Mouse (Mus musculus): ENCODE results near the gene H2afy. TPM values are rescaled to one million over a fixed set of nuclear protein-coding genes. Genes with fewer than 3 reads are reported as not detected.

Gene H2afy
- polyA plus RNA-seq, 1 experiment from 2014 or later, result 84.3 TPM

DNA sequence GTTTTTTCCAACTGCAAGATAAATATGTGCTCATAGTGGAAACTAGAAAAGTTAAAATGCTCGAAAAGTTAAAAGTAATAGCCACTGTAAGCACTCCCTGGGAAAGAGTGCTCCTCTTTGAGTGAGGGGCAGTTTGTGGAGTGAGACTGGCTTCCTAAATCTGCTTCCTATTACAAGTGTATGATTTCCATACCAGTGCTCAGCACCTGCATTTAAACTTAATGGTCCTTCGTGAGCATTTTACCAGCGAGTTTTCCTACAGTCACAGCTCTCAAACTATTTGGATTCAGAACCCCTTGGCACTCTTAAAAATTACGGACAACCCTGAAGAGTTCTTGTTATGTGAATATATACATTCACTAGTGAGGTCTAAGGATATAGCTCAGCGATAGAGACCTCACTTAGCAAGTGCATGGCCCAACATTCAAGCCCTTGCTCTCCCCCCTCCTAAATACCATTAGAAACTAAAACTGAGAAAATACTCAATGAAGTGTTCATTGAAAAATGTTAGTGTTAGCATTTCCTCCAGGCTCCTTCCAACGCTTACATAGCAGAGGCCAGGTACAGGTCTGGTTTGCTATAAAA lies 3.1 kb upstream of the H2afy start:
- Histone ChIP-seq H3K27me3 (ENCODE audit: insufficient read depth, low read length) (no peaks in the 10 kb centered on the region), H3K27ac (ENCODE audit: low read depth) (no peak overlapping the region), H3K4me1 (ENCODE audit: insufficient read depth) (peaks cover 11% of the 10 kb centered on the region), H3K9me3 (ENCODE audit: low read length) (no peaks in the 10 kb centered on the region), H3K36me3 (replicated peaks; ENCODE audit: insufficient read depth, low read length) (no peaks in the 10 kb centered on the region), H3K4me3 (ENCODE audit: low read depth, low read length) (no peak overlapping the region), H3K4me2 (ENCODE audit: low read depth, low read length) (no peak overlapping the region), H3K9ac (replicated peaks) (no peak overlapping the region)
- DNase-seq (no peak), ATAC-seq (no peak)
- WGBS (ENCODE audit: insufficient replicate concordance), result 64% methylated on average over 6 of the region's 6 CpGs
- no peak for TF ChIP-seq EP300 (IDR thresholded peaks at IDR 0.05; ENCODE audit: low read depth)
- TF ChIP-seq CTCF (IDR thresholded peaks at IDR 0.05; ENCODE audit: low read depth), result no peak

DNA sequence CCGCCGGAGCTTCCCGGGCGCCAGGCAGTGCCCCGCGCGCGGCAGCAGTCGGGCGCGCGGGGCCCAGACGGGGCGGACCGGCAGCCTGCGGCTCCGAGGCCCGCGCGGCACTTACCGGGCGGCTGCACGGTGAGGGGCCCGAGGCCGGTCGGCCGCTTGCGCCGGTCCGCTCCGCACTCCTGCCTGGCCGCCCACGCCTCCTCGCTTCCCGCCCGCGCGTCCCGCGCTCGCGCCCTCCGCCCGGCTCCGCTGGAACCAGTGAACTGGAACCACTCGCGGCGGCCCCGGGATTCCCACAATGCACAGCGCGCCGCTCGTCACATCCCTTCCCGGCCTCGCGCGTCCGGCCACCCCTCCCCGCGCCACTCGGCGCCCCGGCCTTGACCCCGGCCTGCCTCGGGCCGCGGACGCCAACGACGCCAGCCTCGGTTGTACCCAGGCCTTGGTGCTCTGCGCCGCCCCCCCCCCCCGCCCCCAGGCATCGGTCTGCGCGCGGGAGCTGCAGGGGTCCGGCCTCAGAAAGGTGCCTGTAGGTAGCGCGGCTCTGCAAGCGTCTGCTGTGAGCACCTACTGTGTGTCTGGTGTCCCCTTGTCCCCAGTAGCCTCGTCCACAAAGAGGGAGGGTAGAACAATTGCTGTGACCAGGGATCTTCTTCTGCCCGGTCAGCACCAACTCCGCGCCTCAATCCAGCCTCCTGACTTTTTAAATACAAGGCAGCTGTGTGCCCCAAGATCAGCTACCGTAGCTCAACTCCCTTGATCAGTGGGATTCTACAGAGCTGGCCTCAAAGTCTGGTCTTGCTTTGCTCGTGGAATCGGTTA lies 719 bp downstream of the H2afy start:
- WGBS (ENCODE audit: insufficient replicate concordance), result 1% methylated on average over 58 of the region's 89 CpGs
- no peaks in the 10 kb centered on the region for H3K9me3 ChIP-seq (ENCODE audit: low read length)
- H3K9ac ChIP-seq (replicated peaks), result peak overlapping the region; percentile 92
- peak overlapping the region; percentile 85 for H3K4me2 ChIP-seq (ENCODE audit: low read depth, low read length)
- peak overlapping the region; percentile 86 for H3K27ac ChIP-seq (ENCODE audit: low read depth)
- peak; percentile 90 for DNase-seq
- peaks cover 31% of the 10 kb centered on the region for H3K4me1 ChIP-seq (ENCODE audit: insufficient read depth)
- 0 out of 2 replicates have a peak, but pooled peaks cover 2% of the 10 kb centered on the region for H3K36me3 ChIP-seq (replicated peaks; ENCODE audit: insufficient read depth, low read length)
- H3K27me3 ChIP-seq (ENCODE audit: insufficient read depth, low read length), result no peaks in the 10 kb centered on the region
- peak; percentile 90 for ATAC-seq
- peak overlapping the region; percentile 93 for H3K4me3 ChIP-seq (ENCODE audit: low read depth, low read length)
- TF ChIP-seq EP300 (IDR thresholded peaks at IDR 0.05; ENCODE audit: low read depth) (no peak), CTCF (IDR thresholded peaks at IDR 0.05; ENCODE audit: low read depth) (no peak)

DNA sequence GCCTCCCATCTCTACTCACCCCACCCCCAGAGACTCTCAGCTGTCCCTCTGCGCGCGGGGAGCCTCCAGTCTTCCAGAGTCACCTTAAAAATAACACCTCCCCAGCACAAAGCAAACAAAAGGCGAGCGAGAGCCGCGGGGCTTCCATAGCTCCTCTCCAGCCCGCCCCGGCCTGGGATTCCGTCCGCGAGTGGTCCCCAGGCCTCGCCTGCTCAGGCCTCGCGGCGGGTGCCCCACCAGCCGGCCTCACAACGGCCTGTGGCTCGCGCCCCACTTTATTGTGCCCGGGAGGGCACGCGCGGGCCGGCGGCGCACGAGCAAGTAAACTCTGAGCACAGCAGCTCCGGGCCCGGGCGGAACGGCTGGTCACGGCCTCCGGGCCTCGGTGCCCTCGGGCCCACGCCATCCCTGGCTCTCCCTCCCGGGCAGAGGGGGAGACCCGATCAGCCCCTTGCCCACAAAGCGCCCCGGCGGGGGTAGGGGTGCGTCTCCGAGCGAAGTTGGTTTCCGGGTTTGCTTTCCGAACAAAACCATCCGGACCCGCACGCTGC lies 1.5 kb downstream of the H2afy start:
- H3K9me3 ChIP-seq (ENCODE audit: low read length), result no peaks in the 10 kb centered on the region
- ATAC-seq, result peak; percentile 44
- H3K4me1 ChIP-seq (ENCODE audit: insufficient read depth), result peaks cover 33% of the 10 kb centered on the region
- H3K36me3 ChIP-seq (replicated peaks; ENCODE audit: insufficient read depth, low read length), result 0 out of 2 replicates have a peak, but pooled peaks cover 2% of the 10 kb centered on the region
- H3K27ac ChIP-seq (ENCODE audit: low read depth), result peak overlapping the region; percentile 86
- no peaks in the 10 kb centered on the region for H3K27me3 ChIP-seq (ENCODE audit: insufficient read depth, low read length)
- H3K9ac ChIP-seq (replicated peaks), result peak overlapping the region; percentile 92
- 0% methylated on average over 46 of the region's 50 CpGs for WGBS (ENCODE audit: insufficient replicate concordance)
- H3K4me2 ChIP-seq (ENCODE audit: low read depth, low read length), result peak overlapping the region; percentile 85
- TF ChIP-seq CTCF (IDR thresholded peaks at IDR 0.05; ENCODE audit: low read depth), result no peak
- no peak for TF ChIP-seq EP300 (IDR thresholded peaks at IDR 0.05; ENCODE audit: low read depth)
- peak; percentile 57 for DNase-seq
- peak overlapping the region; percentile 93 for H3K4me3 ChIP-seq (ENCODE audit: low read depth, low read length)

DNA sequence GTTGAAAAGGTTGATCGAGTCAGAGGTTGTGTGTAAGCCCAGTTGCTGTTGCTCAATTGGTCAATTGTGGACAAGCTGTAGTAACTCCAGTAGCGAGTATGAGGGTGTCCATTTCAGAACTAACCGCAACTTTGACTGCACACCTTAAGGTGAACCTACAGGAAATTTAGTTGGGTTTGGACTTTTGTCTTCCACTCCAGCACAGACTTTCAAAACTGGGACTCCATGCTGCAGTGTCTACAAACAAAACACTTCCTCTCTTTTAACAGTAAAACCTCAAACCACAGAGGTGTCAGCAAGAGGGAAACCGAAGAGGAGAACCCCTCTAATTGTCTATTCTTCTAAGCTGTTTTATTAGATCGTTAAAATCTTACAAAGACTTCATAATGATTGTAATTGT lies 2.1 kb downstream of the H2afy start:
- 12% methylated on average over 5 of the region's 5 CpGs for WGBS (ENCODE audit: insufficient replicate concordance)
- Histone ChIP-seq H3K36me3 (replicated peaks; ENCODE audit: insufficient read depth, low read length) (0 out of 2 replicates have a peak, but pooled peaks cover 2% of the 10 kb centered on the region), H3K4me2 (ENCODE audit: low read depth, low read length) (peak overlapping the region; percentile 85), H3K9me3 (ENCODE audit: low read length) (no peaks in the 10 kb centered on the region), H3K27me3 (ENCODE audit: insufficient read depth, low read length) (no peaks in the 10 kb centered on the region), H3K4me1 (ENCODE audit: insufficient read depth) (peaks cover 33% of the 10 kb centered on the region), H3K4me3 (ENCODE audit: low read depth, low read length) (peak overlapping the region; percentile 93), H3K27ac (ENCODE audit: low read depth) (peak overlapping the region; percentile 86), H3K9ac (replicated peaks) (peak overlapping the region; percentile 45)
- DNase-seq (no peak), ATAC-seq (no peak)
- no peak for TF ChIP-seq EP300 (IDR thresholded peaks at IDR 0.05; ENCODE audit: low read depth)
- no peak for TF ChIP-seq CTCF (IDR thresholded peaks at IDR 0.05; ENCODE audit: low read depth)

DNA sequence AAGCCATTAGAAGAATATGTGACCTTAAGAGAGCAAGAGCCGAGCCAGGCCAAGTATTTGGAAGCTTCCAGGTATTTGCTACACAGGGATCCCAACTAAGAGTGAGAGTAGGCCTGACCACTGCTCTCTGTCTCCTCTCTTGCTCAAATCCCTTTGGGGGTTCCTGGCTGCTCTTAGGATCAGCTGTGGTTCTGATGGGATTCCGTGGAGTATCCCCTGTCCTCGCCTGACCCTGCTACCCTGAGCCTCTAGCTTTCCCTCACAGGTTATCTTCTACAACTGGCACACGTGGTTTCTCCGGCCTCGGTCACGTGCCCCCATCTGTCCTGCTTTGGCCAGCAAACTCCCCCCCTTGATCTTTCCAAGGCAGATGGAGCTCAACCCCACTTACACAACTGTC lies 3.2 kb downstream of the H2afy start:
- H3K27ac ChIP-seq (ENCODE audit: low read depth), result 0 out of 2 replicates have a peak overlapping the region, but pooled peaks have one; percentile 6
- H3K9me3 ChIP-seq (ENCODE audit: low read length), result no peaks in the 10 kb centered on the region
- H3K27me3 ChIP-seq (ENCODE audit: insufficient read depth, low read length), result no peaks in the 10 kb centered on the region
- TF ChIP-seq EP300 (IDR thresholded peaks at IDR 0.05; ENCODE audit: low read depth) (no peak), CTCF (IDR thresholded peaks at IDR 0.05; ENCODE audit: low read depth) (no peak)
- peak overlapping the region; percentile 85 for H3K4me2 ChIP-seq (ENCODE audit: low read depth, low read length)
- peaks cover 33% of the 10 kb centered on the region for H3K4me1 ChIP-seq (ENCODE audit: insufficient read depth)
- H3K36me3 ChIP-seq (replicated peaks; ENCODE audit: insufficient read depth, low read length), result peaks cover 7% of the 10 kb centered on the region
- 28% methylated on average over 7 of the region's 7 CpGs for WGBS (ENCODE audit: insufficient replicate concordance)
- 0 out of 2 replicates have a peak overlapping the region, but pooled peaks have one; percentile 45 for H3K9ac ChIP-seq (replicated peaks)
- H3K4me3 ChIP-seq (ENCODE audit: low read depth, low read length), result peak overlapping the region; percentile 93; the same call in 1 of the 2 replicates
- DNase-seq (no peak), ATAC-seq (no peak)
